In the genomic region with DNA sequence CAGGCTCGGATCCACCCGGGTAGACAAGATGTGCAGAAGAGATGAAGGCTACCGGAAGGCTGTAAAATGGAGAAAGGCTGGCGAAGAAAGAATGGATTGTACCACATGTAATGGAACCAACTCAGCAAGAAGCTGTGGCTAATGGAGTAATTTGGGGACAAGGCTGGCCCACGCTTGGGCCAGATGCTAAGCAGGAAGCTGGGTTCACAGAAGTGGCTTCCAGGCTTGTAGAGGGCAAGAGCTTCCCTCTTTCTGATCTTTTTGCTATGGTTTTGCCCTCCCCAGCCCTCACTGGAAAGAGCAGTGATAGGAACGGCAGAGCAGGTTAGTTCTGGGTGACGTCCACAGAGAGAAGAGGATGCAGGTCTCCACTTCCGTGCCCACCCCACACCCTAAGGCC, we compare ENCODE assay signal across 22 mouse cellular contexts.
DNase-seq lines count a peak whose midpoint lies in the region; ATAC-seq lines count a peak whose summit lies in the region.
"Had no signal": no experiment of that assay in that cellular context is flagged by ENCODE, and none has a peak within 500 bp of the region (broad histone marks: within the 10 kb centered on the region; RNA-seq: fewer than 3 reads in every experiment).

No protein-coding gene starts in this region.

- H3K27me3 ChIP-seq in heart, embryonic 10.5 days (ENCODE audit: insufficient read depth, poor library complexity, severe bottlenecking) = no peaks in the 10 kb centered on the region
- no peaks in the 10 kb centered on the region for H3K27me3 ChIP-seq in kidney, embryonic 15.5 days
- H3K27me3 ChIP-seq: embryonic facial prominence, embryonic 13.5 days; embryonic facial prominence, embryonic 15.5 days had no signal

- no peak overlapping the region for H3K4me2 ChIP-seq in kidney, embryonic 15.5 days
- H3K4me2 ChIP-seq: embryonic facial prominence, embryonic 13.5 days; embryonic facial prominence, embryonic 15.5 days had no signal

- no peak overlapping the region for H3K9ac ChIP-seq in kidney, embryonic 15.5 days
- H3K9ac ChIP-seq: embryonic facial prominence, embryonic 13.5 days; embryonic facial prominence, embryonic 15.5 days had no signal

- H3K36me3 ChIP-seq in heart, embryonic 10.5 days = no peaks in the 10 kb centered on the region
- H3K36me3 ChIP-seq in kidney, embryonic 15.5 days = no peaks in the 10 kb centered on the region
- H3K36me3 ChIP-seq: embryonic facial prominence, embryonic 13.5 days; embryonic facial prominence, embryonic 15.5 days; forebrain, embryonic 10.5 days had no signal

- peak; percentile 63 for ATAC-seq in common myeloid progenitor, adult 5-6 weeks (replicated peaks; ENCODE audit: low read depth, poor library complexity, severe bottlenecking)
- ATAC-seq in granulocyte monocyte progenitor cell, adult 5-6 weeks (replicated peaks; ENCODE audit: poor library complexity, severe bottlenecking) = peak; percentile 40; the same call in 1 of the 2 replicates
- ATAC-seq in megakaryocyte progenitor cell, adult 5-6 weeks (replicated peaks; ENCODE audit: poor library complexity) = peak; percentile 55
- no peak for ATAC-seq in kidney, embryonic 15.5 days (replicated peaks; ENCODE audit: low FRiP score)
- ATAC-seq: forebrain, embryonic 14.5 days; forebrain, embryonic 16.5 days had no signal

- no peaks in the 10 kb centered on the region for H3K4me1 ChIP-seq in heart, embryonic 10.5 days
- no peaks in the 10 kb centered on the region for H3K4me1 ChIP-seq in kidney, embryonic 15.5 days
- H3K4me1 ChIP-seq: embryonic facial prominence, embryonic 13.5 days; embryonic facial prominence, embryonic 15.5 days; forebrain, embryonic 10.5 days had no signal

- DNase-seq in heart, adult 11 months = peak; percentile 65
- no peak for DNase-seq in heart, embryonic 10.5 days (ENCODE audit: low spot score)
- no peak for DNase-seq in gastrocnemius, postnatal 10 days
- DNase-seq: adrenal gland, adult 8-10 months; adrenal gland, postnatal 14 days; adrenal gland, postnatal 36 days; cerebellum, adult 11-12 months; cerebellum, adult 2 months; cerebellum, adult 9-10 months; cerebellum, postnatal 10 days; cerebellum, postnatal 25 days; embryo, embryonic 11 days had no signal

- no peaks in the 10 kb centered on the region for H3K9me3 ChIP-seq in heart, embryonic 10.5 days
- H3K9me3 ChIP-seq in kidney, embryonic 15.5 days (replicated peaks) = no peaks in the 10 kb centered on the region
- H3K9me3 ChIP-seq: embryonic facial prominence, embryonic 13.5 days; embryonic facial prominence, embryonic 15.5 days; forebrain, embryonic 10.5 days had no signal

- WGBS in heart, embryonic 10.5 days = 80% methylated on average over 8 of the region's 8 CpGs
- WGBS in kidney, embryonic 15.5 days = 93% methylated on average over 8 of the region's 8 CpGs

- no peak overlapping the region for H3K27ac ChIP-seq in heart, embryonic 10.5 days
- H3K27ac ChIP-seq in kidney, embryonic 15.5 days = no peak overlapping the region
- H3K27ac ChIP-seq: embryonic facial prominence, embryonic 13.5 days; embryonic facial prominence, embryonic 15.5 days; forebrain, embryonic 10.5 days had no signal

- H3K4me3 ChIP-seq in heart, embryonic 10.5 days = no peak overlapping the region
- no peak overlapping the region for H3K4me3 ChIP-seq in kidney, embryonic 15.5 days (replicated peaks)
- H3K4me3 ChIP-seq: embryonic facial prominence, embryonic 13.5 days; embryonic facial prominence, embryonic 15.5 days; erythroblast, embryonic 14.5 days; forebrain, embryonic 10.5 days had no signal
